Mouse (Mus musculus) liver, adult 2 months (tissue): ENCODE data around the gene Tmem167. TPM values are rescaled to one million over a fixed set of nuclear protein-coding genes. Genes with fewer than 3 reads are reported as not detected.
"Not testable (repeated sequence)": the region's sequence is repeated elsewhere in the genome, so short reads cannot be mapped to it uniquely, and the experiment has no call there.

Experiments used
- DNase-seq: peaks from one replicate; pipeline ENCODE4 v3.0.0-alpha.2; 2011; ENCODE audit warnings: low read depth, low spot score; ENCODE audit errors: extremely low read depth
- H3K27ac ChIP-seq: fragments of 200-500 bp; replicated peaks from 2 replicates; pipeline ENCODE4 v1.5.1; 2012; ENCODE audit warnings: low read depth, mild to moderate bottlenecking, control low read depth, inconsistent platforms, low read length; ENCODE audit not compliant: insufficient read depth
- H3K27me3 ChIP-seq: fragments of 200-500 bp; 2 replicates; pipeline ENCODE4 v1.6.1; 2012; ENCODE audit warnings: mild to moderate bottlenecking, moderate library complexity, low read length, inconsistent platforms; ENCODE audit not compliant: control insufficient read depth, insufficient read depth
- H3K36me3 ChIP-seq: fragments of 200-500 bp; 2 replicates; pipeline ENCODE4 v1.6.1; 2012; ENCODE audit warnings: low read length, inconsistent platforms; ENCODE audit not compliant: control insufficient read depth, insufficient read depth
- H3K4me1 ChIP-seq: fragments of 200-500 bp; 2 replicates; pipeline ENCODE4 v1.6.1; 2011; ENCODE audit warnings: low read length; ENCODE audit not compliant: control insufficient read depth, insufficient read depth
- H3K4me3 ChIP-seq: fragments of 200-500 bp; 2 replicates; pipeline ENCODE4 v1.5.1; 2011; ENCODE audit warnings: low read depth, mild to moderate bottlenecking, control low read depth, low read length, moderate library complexity; ENCODE audit not compliant: insufficient read depth
- H3K79me2 ChIP-seq: fragments of 200-500 bp; 2 replicates; pipeline ENCODE4 v1.6.1; 2012; ENCODE audit warnings: inconsistent platforms, mild to moderate bottlenecking, low read length, moderate library complexity; ENCODE audit not compliant: control insufficient read depth, insufficient read depth
- H3K9ac ChIP-seq: fragments of 200-500 bp; 2 replicates; pipeline ENCODE4 v1.6.1; 2012; ENCODE audit warnings: low read depth, mild to moderate bottlenecking, control low read depth, inconsistent platforms, low read length
- CTCF ChIP-seq: fragments of 200-500 bp; IDR thresholded peaks from 2 replicates; pipeline ENCODE4 v1.5.1; 2011; ENCODE audit warnings: low read depth, low read length, control low read depth
- POLR2A ChIP-seq: fragments of 200-500 bp; IDR thresholded peaks from 2 replicates; pipeline ENCODE4 v1.6.1; 2011; ENCODE audit warnings: low read length, control low read depth; ENCODE audit not compliant: insufficient read depth; ENCODE audit errors: extremely low read depth
- WGBS: fragments of 180-500 bp; shearing (Covaris S2); methylation state at CpG from one replicate; pipeline ENCODE4 v1.1.7; 2018; 5-methylcytosine and 5-hydroxymethylcytosine counted together
- polyA plus RNA-seq: library from polyadenylated mRNA; depleted of rRNA; stranded (reverse); fragments of >200 nt; gene quantifications from 2 replicates; pipeline ENCODE4 v1.2.3, GENCODE M21; 2012
- total RNA-seq: library from RNA; depleted of rRNA; stranded (reverse); fragments of >200 nt; gene quantifications from 2 replicates; pipeline ENCODE4 v1.2.3, GENCODE M21; 2014

Tmem167 gene
- total and polyA plus RNA-seq, 2 experiments: 3.6 to 13.0 TPM

DNA sequence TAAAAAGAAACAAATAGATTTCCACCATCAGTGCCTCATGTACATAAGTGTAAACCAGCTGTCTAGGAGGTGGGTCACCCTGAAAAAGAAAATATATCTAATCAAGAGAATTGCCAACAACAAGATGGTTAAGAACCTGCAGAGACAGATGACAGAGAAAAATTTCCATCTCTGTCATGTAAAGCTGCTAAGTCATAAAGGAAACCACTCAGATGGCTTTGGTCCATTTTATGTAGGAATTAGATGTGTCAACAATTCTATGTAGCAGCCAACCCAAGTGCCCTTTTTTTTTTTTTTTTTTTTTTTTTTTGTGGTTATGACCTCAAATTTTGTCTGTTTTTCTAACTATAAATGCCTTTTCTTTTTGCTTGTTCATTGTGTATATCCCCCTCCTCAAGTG is 12.6 kb downstream of the Tmem167 start:
- Histone ChIP-seq H3K27ac (no peak overlapping the region), H3K36me3 (peaks cover 48% of the 10 kb centered on the region), H3K4me3 (no peak overlapping the region), H3K27me3 (no peaks in the 10 kb centered on the region), H3K79me2 (no peaks in the 10 kb centered on the region), H3K4me1 (no peaks in the 10 kb centered on the region), H3K9ac (no peak overlapping the region)
- DNase-seq: no peak
- TF ChIP-seq POLR2A (no peak), CTCF (no peak)

DNA sequence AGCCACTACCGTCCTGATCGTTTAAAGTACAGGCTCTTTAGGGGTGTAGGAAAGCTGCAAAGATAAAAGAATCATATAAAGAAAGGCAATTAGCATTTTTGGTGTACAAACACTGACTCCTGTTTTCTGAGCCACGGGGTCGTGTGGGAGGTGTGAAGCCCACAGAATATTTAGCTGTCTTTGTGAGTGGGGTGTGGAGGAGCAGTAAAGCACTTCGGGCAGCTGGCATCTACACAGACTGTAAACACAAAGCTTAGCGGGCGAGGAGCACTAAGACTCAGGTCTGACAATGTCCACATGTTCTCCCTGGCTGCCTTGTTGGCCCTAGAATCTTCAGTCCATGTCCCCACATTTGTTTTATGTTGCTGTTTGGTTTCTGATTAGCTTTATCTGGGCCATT is 17.2 kb downstream of the Tmem167 start:
- H3K27ac ChIP-seq: no peak overlapping the region
- no peak overlapping the region for H3K9ac ChIP-seq
- H3K79me2 ChIP-seq: no peaks in the 10 kb centered on the region
- peaks cover 3% of the 10 kb centered on the region; the same call in 1 of the 2 replicates for H3K4me1 ChIP-seq
- no peak overlapping the region for H3K4me3 ChIP-seq
- no peak for TF ChIP-seq POLR2A
- TF ChIP-seq CTCF: no peak
- peaks cover 35% of the 10 kb centered on the region for H3K36me3 ChIP-seq
- DNase-seq: no peak
- no peaks in the 10 kb centered on the region for H3K27me3 ChIP-seq
- 96% methylated on average over 7 of the region's 7 CpGs for WGBS

DNA sequence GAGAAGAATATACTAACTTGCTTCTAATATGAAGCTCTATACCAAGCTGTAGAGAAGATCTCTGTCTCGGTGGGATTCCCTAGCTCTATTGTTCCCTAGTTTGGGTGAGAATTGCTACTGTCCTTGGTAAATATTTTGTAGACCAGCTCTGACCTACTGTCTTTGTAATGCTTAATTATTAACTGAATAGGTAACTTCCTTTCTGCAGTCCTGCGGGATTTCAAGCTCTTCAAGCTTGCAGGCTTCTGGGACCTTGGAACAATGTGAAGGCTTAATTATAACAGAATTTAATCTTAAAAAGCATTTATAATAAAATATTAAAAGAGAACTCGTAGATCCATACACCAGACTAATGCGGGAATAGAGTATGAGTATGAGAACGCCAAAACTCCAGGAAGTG is 19.8 kb downstream of the Tmem167 start:
- H3K79me2 ChIP-seq, H3K27ac ChIP-seq, H3K4me1 ChIP-seq, H3K4me3 ChIP-seq, H3K27me3 ChIP-seq, H3K9ac ChIP-seq: not testable (repeated sequence)
- peaks cover 20% of the 10 kb centered on the region for H3K36me3 ChIP-seq
- peak; percentile 21 for DNase-seq
- WGBS: 64% methylated on average over 5 of the region's 5 CpGs

DNA sequence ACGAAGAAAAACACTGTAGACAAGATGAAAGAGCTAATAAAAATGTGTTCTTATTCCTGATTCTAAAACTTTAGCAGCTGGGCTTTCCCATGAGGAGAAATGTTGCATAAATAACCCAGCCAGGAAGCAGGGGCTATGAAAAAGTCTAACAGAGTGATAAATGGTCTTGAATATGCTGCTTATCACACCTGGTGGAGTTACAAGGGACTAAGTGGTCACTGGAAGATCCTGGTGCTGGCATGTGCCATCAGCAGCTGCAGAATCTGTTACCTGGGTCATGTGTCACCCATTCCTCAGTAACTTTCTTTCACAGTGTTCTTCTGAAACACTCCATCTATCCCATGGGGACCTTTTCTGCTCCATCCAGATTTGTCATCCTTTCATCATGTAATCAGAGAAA is 22.8 kb downstream of the Tmem167 start:
- H3K27ac ChIP-seq: no peak overlapping the region
- no peaks in the 10 kb centered on the region for H3K79me2 ChIP-seq
- H3K4me1 ChIP-seq: peaks cover 3% of the 10 kb centered on the region; the same call in 1 of the 2 replicates
- no peaks in the 10 kb centered on the region for H3K27me3 ChIP-seq
- DNase-seq: no peak
- no peaks in the 10 kb centered on the region; the same call in 1 of the 2 replicates for H3K36me3 ChIP-seq
- 83% methylated on average over 1 of the region's 1 CpGs for WGBS
- no peak overlapping the region for H3K9ac ChIP-seq
- no peak overlapping the region for H3K4me3 ChIP-seq
- TF ChIP-seq CTCF (no peak), POLR2A (no peak)

DNA sequence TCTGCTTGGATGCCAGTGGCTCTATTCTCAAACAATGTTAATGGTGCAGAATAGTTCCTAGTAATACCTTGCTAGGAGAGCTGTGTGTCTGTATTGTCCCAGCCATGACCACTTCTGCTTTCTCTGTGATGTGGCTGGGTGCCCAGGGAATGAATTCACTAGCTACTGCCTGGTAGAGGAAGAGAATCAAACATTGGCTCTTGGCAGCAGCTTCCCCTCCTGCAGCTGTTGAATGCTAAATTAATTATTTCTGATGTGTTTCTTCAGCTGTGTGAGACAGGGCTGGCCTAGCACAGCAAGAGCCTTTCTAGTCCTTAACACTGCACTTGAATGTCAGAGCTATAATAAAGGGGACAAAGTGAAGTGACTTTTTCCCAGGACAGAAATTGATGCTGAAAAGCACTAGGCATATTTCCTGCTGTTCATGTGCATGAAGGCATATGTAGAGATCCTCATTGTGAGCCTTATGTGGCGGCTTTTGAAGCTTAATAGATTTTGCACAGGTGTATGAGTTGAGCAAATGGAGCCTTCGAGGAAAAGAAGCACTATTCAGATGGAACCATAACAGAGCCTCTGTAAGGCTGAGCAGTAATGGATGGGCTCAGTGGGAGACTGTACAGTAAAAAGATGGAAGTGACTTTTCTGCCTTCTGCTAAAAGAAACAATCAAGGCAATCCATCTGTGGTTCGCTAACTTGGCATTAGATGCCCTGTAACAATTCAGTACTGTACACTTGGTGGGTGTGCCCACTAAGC is 47.4 kb downstream of the Tmem167 start:
- no peaks in the 10 kb centered on the region for H3K27me3 ChIP-seq
- H3K79me2 ChIP-seq: no peaks in the 10 kb centered on the region
- no peaks in the 10 kb centered on the region for H3K4me1 ChIP-seq
- H3K4me3 ChIP-seq: no peak overlapping the region
- no peak overlapping the region for H3K27ac ChIP-seq
- DNase-seq: no peak
- no peak overlapping the region for H3K9ac ChIP-seq
- TF ChIP-seq POLR2A (no peak), CTCF (no peak)
- no peaks in the 10 kb centered on the region for H3K36me3 ChIP-seq
- 90% methylated on average over 3 of the region's 3 CpGs for WGBS

DNA sequence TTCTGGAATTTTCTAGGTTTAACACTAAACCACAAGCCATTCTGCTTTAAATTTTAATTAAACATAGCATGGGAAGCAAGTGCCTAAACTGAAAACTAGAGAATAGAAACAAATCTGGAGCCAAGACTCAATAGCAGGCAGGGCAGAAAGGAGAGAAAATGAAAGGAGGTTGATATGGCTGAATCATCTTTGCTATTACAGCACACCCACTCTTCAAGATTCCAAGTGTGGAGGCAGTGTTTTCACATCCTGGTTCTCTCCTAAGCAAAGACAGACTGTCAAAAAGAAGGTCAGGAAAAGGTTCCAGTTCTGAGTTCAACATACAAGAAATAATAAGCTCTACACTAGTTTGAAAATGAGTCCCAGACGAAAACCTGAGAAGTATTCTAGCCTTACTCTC is 52.8 kb downstream of the Tmem167 start:
- Histone ChIP-seq H3K36me3 (no peaks in the 10 kb centered on the region), H3K27me3 (no peaks in the 10 kb centered on the region), H3K9ac (no peak overlapping the region), H3K27ac (no peak overlapping the region), H3K4me1 (no peaks in the 10 kb centered on the region), H3K79me2 (no peaks in the 10 kb centered on the region), H3K4me3 (no peak overlapping the region)
- WGBS: 89% methylated on average over 1 of the region's 1 CpGs
- TF ChIP-seq POLR2A (no peak), CTCF (no peak)
- DNase-seq: no peak
